Mouse (Mus musculus) adrenal gland, adult 8-10 months (tissue): Measurements from ENCODE around the gene Cryz. TPM values are rescaled to one million over a fixed set of nuclear protein-coding genes. Genes with fewer than 3 reads are reported as not detected.
"Not testable (repeated sequence)": the region's sequence is repeated elsewhere in the genome, so short reads cannot be mapped to it uniquely, and the experiment has no call there.

Source experiments
- DNase-seq: peaks from one replicate; pipeline ENCODE4 v3.0.0; 2022
- total RNA-seq, 4 experiments: library from RNA; stranded (reverse); gene quantifications; 2 replicates each; pipeline ENCODE4 v1.2.4; 2022

The Cryz gene
- total RNA-seq, 4 experiments from 2014 or later, result 17.3 to 24.8 (median 22.5) TPM

- DNase-seq, result no peak
Measured at GRCm38 (mm10) chr3:154614771-154615170, 18.3 kb downstream of the Cryz start.

- DNase-seq, result no peak
Measured at GRCm38 (mm10) chr3:154615304-154615703, 18.8 kb downstream of the Cryz start.

DNA sequence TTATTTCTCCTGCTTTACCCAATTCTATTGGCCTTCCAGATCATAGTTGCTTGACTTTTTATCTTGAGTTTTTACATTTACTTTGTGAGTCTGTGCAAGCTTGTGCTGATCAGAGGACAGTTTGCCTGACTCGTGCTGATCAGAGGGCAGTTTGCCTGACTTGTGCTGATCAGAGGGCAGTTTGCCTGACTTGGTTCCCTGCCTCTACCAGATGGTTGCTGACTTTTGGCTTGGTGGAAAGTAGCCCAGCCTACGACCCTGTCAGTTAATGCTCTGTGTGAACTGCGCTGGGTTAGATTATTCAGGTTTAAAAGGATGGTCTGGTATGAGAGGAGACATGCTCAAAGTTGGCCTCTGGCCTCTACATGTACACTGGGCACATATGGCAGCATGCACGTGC lies 19.6 kb downstream of the Cryz start:
- DNase-seq, result no peak

- DNase-seq, result no peak
Measured at GRCm38 (mm10) chr3:154628284-154628683, 31.8 kb downstream of the Cryz start.

DNA sequence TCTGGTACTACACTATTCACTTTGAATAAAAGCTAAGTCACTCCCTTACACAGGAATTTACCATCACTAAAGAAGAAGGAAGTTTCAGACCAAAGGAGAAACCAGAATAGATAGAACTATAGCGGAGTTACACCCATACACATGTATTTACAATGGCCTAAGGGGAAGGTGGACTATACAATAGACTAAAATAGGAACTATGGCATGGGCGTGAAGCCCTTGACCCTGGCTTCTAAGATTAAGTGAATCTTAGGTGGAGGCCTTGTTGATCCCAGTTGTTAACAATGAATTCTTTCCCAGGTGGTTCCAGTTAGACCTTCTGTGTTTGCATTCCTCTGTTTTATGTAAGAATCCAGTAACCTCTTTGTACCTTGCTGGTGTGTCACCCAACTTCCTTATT lies 34.8 kb downstream of the Cryz start:
- DNase-seq, result not testable (repeated sequence)

GRCm38 (mm10) chr3:154633091-154633490 lies 36.6 kb downstream of the Cryz start:
- DNase-seq, result no peak

DNA sequence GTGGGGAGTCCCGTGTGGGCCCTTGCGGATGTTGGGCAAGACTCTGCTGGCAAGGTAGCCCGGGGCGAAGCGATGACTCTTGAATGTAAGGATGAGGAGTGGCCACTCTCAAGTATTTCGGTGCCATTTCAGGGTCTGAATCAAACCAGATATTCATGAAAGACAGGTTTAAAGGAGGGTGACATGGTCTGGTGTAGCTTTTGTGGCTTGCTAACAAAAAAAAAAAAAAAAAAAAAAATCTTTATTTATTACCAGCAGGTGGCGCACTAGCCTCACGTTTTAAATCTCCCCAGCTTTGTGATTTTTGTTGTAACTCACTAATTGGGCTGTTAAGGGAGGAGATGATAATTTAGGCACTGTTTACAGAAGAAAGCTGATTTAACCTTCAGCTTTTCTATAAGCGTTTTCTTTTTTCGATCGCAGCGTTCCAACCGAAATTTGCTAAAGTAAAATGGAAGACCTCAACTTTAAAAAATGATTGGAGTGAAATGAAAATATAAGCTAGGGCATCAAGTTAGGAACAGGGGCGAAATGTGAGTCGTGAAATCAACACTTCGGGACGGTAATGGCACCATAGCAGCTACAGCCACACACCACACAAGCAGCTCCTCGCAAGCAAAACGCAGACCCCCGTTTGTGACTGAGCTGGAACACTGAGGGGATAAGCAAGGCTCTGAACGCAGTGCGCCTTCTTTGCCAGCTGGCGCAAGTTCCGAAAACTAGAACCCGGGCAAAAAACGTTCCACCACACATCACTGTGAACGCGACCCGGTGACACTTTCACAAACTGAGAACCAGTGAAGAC lies 50.3 kb downstream of the Cryz start:
- DNase-seq, result no peak

- no peak for DNase-seq
Measured at GRCm38 (mm10) chr3:154647443-154647780, 50.9 kb downstream of the Cryz start.

GRCm38 (mm10) chr3:154649411-154650285 lies 53.1 kb downstream of the Cryz start:
- DNase-seq, result no peak

DNA sequence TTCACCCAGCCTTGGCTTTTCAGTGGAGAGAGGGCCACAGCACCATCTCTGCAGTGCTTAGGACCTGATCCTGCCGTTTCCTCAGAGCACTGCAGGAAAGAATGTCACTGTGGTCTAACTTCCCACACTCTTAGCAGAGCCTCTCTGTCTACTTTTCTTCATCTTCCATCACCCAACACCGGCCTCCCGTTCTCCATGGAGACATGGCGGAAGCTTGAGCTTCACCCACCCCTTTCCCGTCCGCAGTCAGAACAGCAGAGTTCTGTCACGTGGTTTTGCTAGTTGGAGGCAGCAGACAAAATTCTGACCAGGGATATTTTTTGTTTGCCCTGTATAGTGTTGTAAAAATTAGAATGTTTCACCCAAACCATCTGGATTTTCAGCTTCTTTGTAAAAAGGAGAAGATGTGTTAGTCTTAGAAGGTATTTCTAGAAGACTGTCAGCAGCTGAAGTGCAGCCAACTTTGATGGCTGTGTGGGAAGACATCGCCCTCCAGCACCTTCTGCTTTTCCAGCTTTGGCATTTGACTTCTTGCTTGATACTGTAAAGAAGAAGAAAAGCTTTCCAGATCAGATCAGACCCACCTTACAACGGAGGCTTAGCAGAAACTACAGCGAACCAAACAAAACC lies 54.8 kb downstream of the Cryz start:
- DNase-seq, result no peak

- DNase-seq, result no peak
Measured at GRCm38 (mm10) chr3:154652581-154653420, 56.3 kb downstream of the Cryz start.

DNA sequence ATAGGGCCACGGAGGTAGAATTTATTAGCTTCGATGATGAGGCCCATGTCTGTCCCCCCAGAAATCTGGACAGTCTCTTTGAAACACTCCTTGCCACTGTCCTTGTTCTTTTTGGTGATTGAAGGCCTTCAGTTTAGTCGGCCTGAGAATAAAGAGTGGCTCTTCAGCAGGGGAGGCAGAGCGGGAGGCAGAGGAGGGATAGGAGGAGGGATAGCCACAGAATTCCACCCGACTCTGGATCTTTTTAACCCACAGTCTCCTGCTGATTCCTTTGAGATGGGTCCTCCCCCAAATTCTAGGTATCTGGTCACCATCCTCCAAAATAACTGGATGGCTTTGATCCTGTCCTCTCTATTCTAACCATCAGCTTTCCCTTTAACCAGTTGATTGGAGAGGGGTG lies 56.9 kb downstream of the Cryz start:
- DNase-seq, result no peak

DNA sequence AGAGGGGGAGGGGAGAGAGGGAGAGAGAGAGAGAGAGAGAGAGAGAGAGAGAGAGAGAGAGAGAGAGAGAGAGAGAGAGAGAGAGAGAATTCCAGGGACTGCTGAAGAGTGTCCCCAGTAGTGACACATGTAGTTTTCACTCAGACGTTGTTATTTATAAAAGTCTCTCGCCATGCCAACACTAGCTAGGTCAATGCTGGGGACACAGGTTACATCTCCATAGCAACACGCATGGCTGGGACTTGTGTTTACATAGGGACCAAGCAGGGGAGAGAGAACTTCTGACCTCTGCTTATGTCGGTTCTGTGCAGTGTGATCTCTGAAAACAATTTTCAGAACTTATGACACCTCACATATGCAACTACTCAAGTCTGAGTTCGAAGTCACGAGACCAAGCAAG lies 57.8 kb downstream of the Cryz start:
- DNase-seq, result no peak

DNA sequence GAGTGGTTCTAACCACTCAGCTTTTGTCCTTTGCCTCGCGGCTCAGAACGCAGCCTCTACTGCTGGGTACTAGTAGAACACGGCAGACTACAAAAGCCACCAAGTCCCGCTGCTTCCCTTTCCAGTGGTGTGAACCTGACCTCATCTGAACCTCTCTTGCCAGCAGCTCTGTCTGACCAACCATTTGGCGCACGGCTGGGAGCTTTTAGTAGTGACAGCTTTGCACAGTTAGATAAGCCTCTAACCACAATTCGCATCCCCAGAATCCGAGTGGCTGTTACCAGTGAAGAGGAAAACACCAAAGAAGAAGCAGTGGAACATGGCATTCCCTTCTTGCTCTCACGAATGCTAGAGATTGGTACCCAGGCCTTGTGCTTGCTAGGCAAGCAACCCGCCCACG lies 58.4 kb downstream of the Cryz start:
- DNase-seq, result no peak

DNA sequence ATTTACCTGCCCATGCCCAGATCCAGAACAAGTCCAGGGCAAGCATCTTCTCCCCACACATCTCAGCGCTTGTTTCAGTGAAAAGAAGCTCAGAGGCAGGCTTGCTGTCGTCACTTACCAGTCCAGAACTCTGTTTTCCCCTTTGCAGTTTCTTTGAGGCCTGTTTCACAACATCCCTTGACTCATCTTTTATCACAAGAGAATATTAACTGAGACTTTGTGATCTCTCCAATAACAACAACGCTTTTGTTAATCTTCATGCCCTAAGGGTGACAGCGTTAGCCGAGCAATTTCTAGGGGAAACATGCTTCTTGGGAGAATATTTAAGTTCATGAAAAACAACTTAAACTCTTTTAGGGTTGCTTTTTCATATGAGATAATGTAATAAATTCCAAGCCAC lies 59.2 kb downstream of the Cryz start:
- no peak for DNase-seq

GRCm38 (mm10) chr3:154663545-154663944 lies 67.0 kb downstream of the Cryz start, which contains the start of gene Erich3:
Gene Erich3 (plus strand): TSS chr3:154663859.
- no peak for DNase-seq

GRCm38 (mm10) chr3:154663976-154664581 lies 67.6 kb downstream of the Cryz start:
- no peak for DNase-seq

DNA sequence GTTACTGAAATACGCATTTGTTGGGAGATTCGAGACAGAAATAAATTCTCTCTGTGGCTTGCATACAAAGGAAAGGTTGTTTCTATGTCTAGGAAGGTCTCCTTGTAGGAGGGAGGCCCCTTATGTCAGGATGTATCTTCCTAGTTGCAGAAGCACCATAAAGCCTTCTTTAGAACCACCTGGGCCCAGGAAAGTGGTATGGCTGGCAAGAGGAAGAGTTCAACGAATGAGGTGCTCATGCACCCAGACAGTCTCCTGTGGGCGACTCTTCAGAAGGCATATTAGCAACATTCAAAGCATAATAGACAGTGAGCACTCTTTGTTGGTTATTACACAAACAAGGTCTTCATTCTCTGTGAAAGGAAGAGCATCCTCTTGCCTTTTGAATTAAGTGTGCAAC lies 68.1 kb downstream of the Cryz start:
- DNase-seq, result no peak

DNA sequence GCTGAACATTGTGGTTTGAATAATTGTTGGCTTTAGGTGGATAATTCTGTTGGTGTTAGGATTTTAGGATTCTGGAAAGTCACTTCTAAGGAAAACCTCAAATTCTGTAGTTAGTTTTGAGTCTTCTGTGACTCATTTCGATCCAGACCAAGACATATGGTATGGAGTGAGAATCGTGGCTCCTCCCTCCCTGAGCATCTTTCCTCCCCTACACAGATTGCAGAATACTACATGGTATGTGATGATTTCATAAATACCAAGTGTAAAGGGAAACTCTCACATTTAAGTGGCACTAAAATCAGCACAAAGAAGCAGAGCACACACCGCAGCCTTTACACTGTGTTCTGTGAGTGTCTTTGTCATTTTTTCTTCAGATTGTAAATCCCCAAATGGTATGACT lies 72.0 kb downstream of the Cryz start:
- DNase-seq, result no peak

- no peak for DNase-seq
Measured at GRCm38 (mm10) chr3:154670584-154670983, 74.1 kb downstream of the Cryz start.

GRCm38 (mm10) chr3:154671013-154671412 lies 74.5 kb downstream of the Cryz start:
- DNase-seq, result no peak
